Mouse (Mus musculus) stomach, adult 2 months (tissue): ENCODE measurements around the gene Inha. TPM values are rescaled to one million over a fixed set of nuclear protein-coding genes. Genes with fewer than 3 reads are reported as not detected.

ENCODE experiments used
- polyA plus RNA-seq: library from polyadenylated mRNA; depleted of rRNA; stranded (reverse); fragments of >200 nt; gene quantifications from 2 replicates; pipeline ENCODE4 v1.2.3, GENCODE M21; 2012; rRNA removed

Inha gene
- polyA plus RNA-seq: 9.5 and 12.1 TPM in 2 replicates

DNA sequence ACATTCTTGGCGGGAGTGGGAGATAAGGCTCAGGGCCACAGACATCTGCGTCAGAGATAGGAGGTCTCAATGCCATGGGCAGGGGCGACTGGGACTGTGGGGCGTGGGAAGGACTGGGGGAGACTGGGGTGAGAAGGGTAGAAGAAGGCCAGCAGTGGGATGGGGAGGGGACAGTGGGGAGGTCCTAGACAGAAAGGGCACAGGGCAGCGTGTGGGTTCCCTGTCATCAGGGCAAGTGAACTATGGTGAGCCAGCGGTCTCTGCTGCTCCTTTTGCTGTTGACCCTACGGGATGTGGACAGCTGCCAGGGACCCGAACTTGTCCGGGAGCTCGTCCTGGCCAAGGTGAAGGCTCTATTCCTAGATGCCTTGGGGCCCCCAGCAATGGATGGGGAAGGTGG is at the start of gene Inha:
Gene Inha (plus strand): TSS at position 72 of the 400 bp plus-strand sequence.

DNA sequence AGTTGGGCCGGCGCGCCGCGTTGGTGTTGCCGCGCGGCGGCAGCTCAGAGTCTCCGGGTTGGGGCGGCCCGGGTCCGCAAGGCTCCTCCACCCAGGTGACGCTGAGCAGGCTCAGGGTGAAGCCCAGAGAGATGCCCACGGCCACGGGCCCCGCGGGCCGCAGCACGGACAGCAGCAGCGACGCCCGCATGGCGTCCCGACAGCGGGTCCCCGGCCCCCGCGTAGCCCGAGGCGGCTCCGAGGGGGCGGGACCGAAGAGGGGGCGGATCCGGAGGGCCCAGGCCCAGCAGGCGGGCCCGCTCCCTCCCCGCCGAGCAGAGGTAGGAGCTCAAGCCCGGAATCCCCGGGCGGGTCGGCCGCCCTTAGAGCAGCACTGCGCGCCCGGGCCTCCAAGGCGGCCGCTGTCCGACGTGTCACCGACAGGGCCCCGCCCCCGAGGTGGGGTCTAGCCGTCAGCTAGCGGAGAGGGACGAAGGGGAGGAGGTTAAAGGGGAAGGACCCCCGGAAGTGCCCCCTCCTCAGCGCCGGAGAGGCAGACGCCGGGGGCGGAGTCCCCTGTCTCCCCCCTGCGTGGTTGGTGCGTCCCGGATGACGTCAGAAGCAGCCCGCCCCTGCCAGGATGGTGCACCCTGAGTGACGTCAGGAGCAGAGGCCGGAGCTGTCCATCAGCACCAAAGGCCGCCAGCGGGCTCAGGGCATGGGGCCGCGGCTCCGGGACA is 27.8 kb upstream of the Inha start, which contains the start of the genes Chpf and Tmem198:
Gene Chpf (minus strand): TSS at position 392 of the 719 bp plus-strand sequence.
Gene Tmem198 (plus strand): TSS at position 617 of the 719 bp plus-strand sequence.

DNA sequence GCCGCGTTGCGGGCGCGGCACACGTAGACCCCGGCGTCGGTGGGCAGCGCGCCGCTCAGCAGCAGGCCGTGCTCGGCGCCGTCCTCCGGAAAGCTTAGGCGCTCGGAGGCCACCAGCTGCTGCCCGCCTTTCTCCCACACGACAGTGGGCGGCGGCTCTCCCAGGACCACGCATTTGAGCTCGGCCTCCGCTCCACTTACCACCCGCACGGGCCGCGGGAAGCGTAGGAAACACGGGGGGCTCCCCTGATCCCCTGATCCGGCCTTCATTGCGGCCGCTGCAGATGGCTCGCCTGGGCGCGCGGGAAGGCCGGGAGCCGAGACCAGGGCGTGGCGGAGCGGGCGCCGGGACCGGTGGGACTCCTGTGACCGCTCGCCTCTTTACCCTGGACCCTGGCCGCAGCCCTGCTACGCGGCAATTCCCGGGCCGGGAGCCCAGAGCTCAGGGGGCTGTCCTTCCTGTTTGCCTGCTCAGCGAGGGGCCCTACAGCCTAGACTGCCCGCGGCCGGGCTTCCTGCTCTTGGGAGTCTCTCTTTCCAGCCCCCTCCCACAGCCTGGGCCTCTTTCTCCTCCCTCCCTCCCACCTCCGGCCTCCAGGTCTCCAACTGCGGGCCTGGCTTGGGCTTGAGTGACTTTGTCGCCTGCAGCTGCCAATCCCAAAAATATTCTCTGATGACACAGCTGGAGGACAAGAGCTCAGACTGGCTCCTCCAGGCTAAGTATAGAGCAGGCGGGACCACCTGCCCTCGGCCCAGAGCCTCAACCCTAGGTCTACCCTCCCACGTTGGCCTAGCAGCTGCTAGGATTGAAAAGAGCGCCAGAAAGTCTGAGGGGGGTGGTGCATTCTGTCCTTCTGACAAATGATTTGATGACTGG is 683 bp upstream of the Inha start, which contains the start of gene Obsl1:
Gene Obsl1 (minus strand): TSS at position 497 of the 876 bp plus-strand sequence.

DNA sequence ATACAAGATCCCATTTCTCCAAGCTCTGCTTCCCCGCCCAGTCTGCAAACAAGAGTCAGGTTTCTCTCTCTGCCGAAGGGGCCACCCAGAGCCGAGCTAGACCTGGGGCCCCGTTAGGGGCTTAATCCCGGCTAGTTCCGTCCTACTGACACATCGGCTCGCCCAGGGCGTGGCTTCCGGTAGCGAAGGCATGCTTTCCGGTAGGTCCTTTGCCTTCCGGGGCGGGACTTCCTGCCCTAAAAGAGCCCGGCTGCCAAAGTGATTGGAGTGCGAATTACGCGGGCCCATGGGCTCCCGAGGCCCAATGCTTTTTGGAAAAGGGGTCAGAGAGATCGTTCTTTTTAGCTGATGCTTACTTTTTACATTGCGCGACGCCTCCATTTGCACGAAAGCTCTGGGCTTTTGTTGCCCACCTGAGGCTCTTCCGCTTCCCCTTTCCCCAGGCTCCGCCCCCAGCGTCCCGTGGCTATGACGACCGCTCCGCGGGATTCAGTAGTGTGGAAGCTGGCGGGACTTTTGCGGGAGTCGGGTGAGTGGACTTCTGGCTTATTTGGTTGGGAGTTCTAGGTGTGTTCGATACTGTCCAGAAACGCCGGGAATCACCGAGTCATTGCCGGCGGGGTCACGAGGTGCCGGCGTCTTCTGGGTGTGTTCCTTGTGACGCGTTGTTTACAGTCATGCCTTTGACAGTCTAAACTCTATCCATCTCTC is 14.6 kb downstream of the Inha start, which contains the start of gene Stk11ip:
Gene Stk11ip (plus strand): TSS at position 209 of the 711 bp plus-strand sequence.

DNA sequence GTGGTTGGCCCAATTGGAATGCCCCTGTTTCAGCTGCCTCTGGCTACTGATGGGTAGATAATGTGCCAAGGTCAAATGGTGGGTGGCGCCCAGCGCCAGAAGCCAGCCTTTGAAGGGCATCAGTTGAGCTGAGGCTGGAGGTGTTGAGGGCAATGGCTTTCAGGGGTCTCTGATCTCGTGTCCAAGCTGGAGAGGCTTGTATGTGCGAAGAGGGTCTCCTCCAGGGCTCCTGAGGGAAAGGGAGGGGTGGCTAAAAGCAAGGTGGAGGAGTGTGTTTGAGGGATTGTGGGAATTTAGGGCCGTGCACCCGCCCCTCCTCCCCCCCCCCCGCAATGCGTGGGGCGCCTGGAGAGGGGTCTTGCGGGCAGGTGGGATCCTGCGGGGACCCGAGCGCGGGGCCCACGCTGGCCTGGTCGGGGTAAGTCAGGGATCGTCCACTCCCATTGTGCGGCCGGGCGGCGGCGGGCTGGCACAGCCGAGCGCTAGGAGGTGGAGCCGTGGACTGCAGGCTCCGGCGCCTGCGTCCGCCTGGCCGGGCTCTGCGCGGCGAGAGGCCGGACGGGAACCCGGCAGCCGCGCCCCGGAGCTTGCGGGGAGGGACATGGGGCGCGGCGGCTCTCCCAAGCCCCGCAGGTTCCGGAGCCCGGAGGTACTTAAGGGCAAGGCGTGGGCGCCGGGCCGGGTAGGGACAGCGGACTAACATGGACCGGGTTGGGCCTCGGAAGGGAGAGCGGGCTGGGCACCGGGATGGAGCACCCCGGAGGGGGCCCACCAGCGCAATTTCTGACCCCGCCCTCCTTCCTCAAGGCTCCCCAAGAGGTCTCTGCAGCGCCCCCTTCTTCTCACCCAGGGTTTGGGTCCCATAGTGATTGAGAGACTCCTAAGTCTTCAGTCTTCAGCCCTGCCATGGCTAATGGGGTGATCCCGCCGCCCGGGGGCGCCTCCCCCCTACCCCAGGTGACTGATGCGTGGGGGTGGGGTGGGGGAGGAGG is 39.4 kb downstream of the Inha start, which contains the start of gene Slc4a3:
Gene Slc4a3 (plus strand): TSS at position 302 of the 992 bp plus-strand sequence.

Other genes starting within 250 kb of the Inha start
- 4.7 and 4.9 TPM in 2 replicates for gene Ptprn, start 242.6 kb upstream of the Inha start, polyA plus RNA-seq
- gene Resp18, start 228.7 kb upstream of the Inha start, polyA plus RNA-seq: 7.9 and 12.7 TPM in 2 replicates
- 66.8 and 78.7 TPM in 2 replicates for gene Dnpep, start 189.1 kb upstream of the Inha start, polyA plus RNA-seq
- gene Des, start 146.7 kb upstream of the Inha start, polyA plus RNA-seq: 377 and 872 TPM in 2 replicates
- 59.2 and 90.1 TPM in 2 replicates for gene Speg, start 131.8 kb upstream of the Inha start, polyA plus RNA-seq
- 121 and 122 TPM in 2 replicates for gene Gmppa, start 71.1 kb upstream of the Inha start, polyA plus RNA-seq
- gene Asic4, start 56.6 kb upstream of the Inha start, polyA plus RNA-seq: 0.06 TPM in 1 of 2 replicates, not detected in the other
- gene Chpf, start 27.8 kb upstream of the Inha start, polyA plus RNA-seq: 37.4 and 49.4 TPM in 2 replicates
- 3.0 and 4.2 TPM in 2 replicates for gene Tmem198, start 27.5 kb upstream of the Inha start, polyA plus RNA-seq
- 9.1 and 9.2 TPM in 2 replicates for gene Obsl1, start 625 bp upstream of the Inha start, polyA plus RNA-seq
- gene Stk11ip, start 14.5 kb downstream of the Inha start, polyA plus RNA-seq: 11.0 and 17.0 TPM in 2 replicates
- gene Slc4a3, start 39.2 kb downstream of the Inha start, polyA plus RNA-seq: 8.9 and 10.9 TPM in 2 replicates